In genomic region chr7:82715210-82715911, GRCm38 (mm10) we compare ENCODE assay signal across 8 mouse cellular contexts.
DNase-seq lines count a peak whose midpoint lies in the region; ATAC-seq and TF ChIP-seq lines count a peak whose summit lies in the region.

No protein-coding gene starts in this region.

- H3K4me3 ChIP-seq in embryonic facial prominence, embryonic 15.5 days (replicated peaks), result no peak overlapping the region
- H3K4me3 ChIP-seq in hindbrain, embryonic 12.5 days, result no peak overlapping the region

- ATAC-seq in embryonic facial prominence, embryonic 15.5 days (ENCODE audit: insufficient number of reproducible peaks, low FRiP score, low TSS enrichment, low read depth), result peak; percentile 68
- ATAC-seq in hindbrain, embryonic 12.5 days (ENCODE audit: low FRiP score), result peak; percentile 89

- peak; percentile 69 for DNase-seq in ES-CJ7 (ENCODE audit: low read depth, low spot score)
- peak; percentile 95 for DNase-seq in brain, embryonic 14.5 days (ENCODE audit: low read depth)
- peak; percentile 12 to 78 for DNase-seq in layer of hippocampus, adult 18-20 months (ENCODE audit: low spot score in 2 of 2)
- DNase-seq in lung, postnatal 14 days, result peak; percentile 42
- peak; percentile 43 for DNase-seq in right cerebral cortex, adult 18-20 months
- no peak for DNase-seq in testis, postnatal 14 days (ENCODE audit: low spot score)

- 0 out of 2 replicates have a peak overlapping the region, but pooled peaks have one; percentile 15 for H3K4me2 ChIP-seq in embryonic facial prominence, embryonic 15.5 days (replicated peaks)
- no peak overlapping the region for H3K4me2 ChIP-seq in hindbrain, embryonic 12.5 days (replicated peaks)

- 16% methylated on average over 7 of the region's 7 CpGs for WGBS in embryonic facial prominence, embryonic 15.5 days
- 41% methylated on average over 7 of the region's 7 CpGs for WGBS in hindbrain, embryonic 12.5 days

- H3K4me1 ChIP-seq in embryonic facial prominence, embryonic 15.5 days, result peaks cover 27% of the 10 kb centered on the region
- peaks cover 8% of the 10 kb centered on the region for H3K4me1 ChIP-seq in hindbrain, embryonic 12.5 days

- H3K27ac ChIP-seq in embryonic facial prominence, embryonic 15.5 days (replicated peaks), result peak overlapping the region; percentile 85
- H3K27ac ChIP-seq in hindbrain, embryonic 12.5 days, result peak overlapping the region; percentile 48

- H3K27me3 ChIP-seq in embryonic facial prominence, embryonic 15.5 days, result no peaks in the 10 kb centered on the region
- H3K27me3 ChIP-seq in hindbrain, embryonic 12.5 days, result no peaks in the 10 kb centered on the region

- no peaks in the 10 kb centered on the region for H3K36me3 ChIP-seq in embryonic facial prominence, embryonic 15.5 days
- no peaks in the 10 kb centered on the region for H3K36me3 ChIP-seq in hindbrain, embryonic 12.5 days

- TF ChIP-seq CTCF in brain, embryonic 14.5 days (IDR thresholded peaks at IDR 0.05; ENCODE audit: borderline replicate concordance, extremely low read depth, insufficient read depth, insufficient read length), result peak; percentile 76; the same call in 1 of the 2 replicates

- H3K9ac ChIP-seq in embryonic facial prominence, embryonic 15.5 days, result no peak overlapping the region
- peak overlapping the region; percentile 32; the same call in 1 of the 2 replicates for H3K9ac ChIP-seq in hindbrain, embryonic 12.5 days

- H3K9me3 ChIP-seq in embryonic facial prominence, embryonic 15.5 days (replicated peaks), result no peaks in the 10 kb centered on the region
- H3K9me3 ChIP-seq in hindbrain, embryonic 12.5 days (replicated peaks), result no peaks in the 10 kb centered on the region

- TF ChIP-seq POLR2A in brain, embryonic 14.5 days (IDR thresholded peaks at IDR 0.05; ENCODE audit: borderline replicate concordance, extremely low read depth, insufficient read depth, insufficient read length, poor library complexity, severe bottlenecking), result no peak
